Mouse (Mus musculus): ENCODE results near the gene Cald1. TPM values are rescaled to one million over a fixed set of nuclear protein-coding genes. Genes with fewer than 3 reads are reported as not detected.

The Cald1 gene
- polyA plus RNA-seq (2012; rRNA removed), result 6.9 and 8.0 TPM in 2 replicates

GRCm38 (mm10) chr6:34598121-34599065, at the start of gene Cald1:
Cald1 (plus strand) TSS chr6:34598500.
- H3K27me3 ChIP-seq (ENCODE audit: control insufficient read depth, insufficient read depth, low read length), result no peaks in the 10 kb centered on the region
- 49% methylated on average over 16 of the region's 16 CpGs for WGBS
- peak within 1 kb of the TSS; percentile 33; the same call in 1 of the 2 replicates for H3K27ac ChIP-seq (ENCODE audit: insufficient read depth, low read length)
- TF ChIP-seq CTCF (IDR thresholded peaks at IDR 0.05; ENCODE audit: extremely low read depth, insufficient read depth, insufficient read length, insufficient replicate concordance), result no peak
- peak within 1 kb of the TSS; percentile 11 for H3K4me3 ChIP-seq (ENCODE audit: extremely low read depth, insufficient read depth, insufficient read length)
- H3K4me1 ChIP-seq (ENCODE audit: control insufficient read depth, insufficient read depth, insufficient read length), result no peaks in the 10 kb centered on the region
- DNase-seq (ENCODE audit: low read depth in 1 of 2, low spot score in 2 of 2), result no peak
- H3K36me3 ChIP-seq (ENCODE audit: control insufficient read depth, insufficient read depth, low read length), result no peaks in the 10 kb centered on the region

DNA sequence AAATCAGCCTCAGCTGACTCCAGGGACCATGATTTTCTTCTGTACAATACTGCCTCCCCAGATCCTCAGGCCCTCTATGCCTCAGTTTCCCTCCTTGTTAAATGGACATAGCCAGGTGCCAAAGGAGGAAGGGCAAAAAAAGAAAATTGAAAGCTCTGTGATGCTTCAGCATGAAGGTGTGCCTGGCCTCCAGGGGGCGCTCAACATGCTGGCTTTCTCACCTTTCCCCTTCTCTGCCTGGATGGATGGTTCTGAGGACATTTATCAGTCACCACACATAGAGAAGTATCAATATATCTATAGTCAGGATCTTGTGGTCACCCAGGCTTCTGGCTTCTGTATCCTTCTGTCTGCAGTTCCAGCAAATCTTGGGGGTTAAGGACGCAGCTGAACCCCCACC, 49.3 kb upstream of the Cald1 start:
- DNase-seq (ENCODE audit: low read depth in 1 of 2, low spot score in 2 of 2), result peak in 1 of 2 experiments; percentile 20
- peak; percentile 70; the same call in 1 of the 2 replicates for TF ChIP-seq CTCF (IDR thresholded peaks at IDR 0.05; ENCODE audit: extremely low read depth, insufficient read depth, insufficient read length, insufficient replicate concordance)
- no peak for TF ChIP-seq POLR2A (IDR thresholded peaks at IDR 0.05; ENCODE audit: low read depth, low read length)
- H3K4me3 ChIP-seq (ENCODE audit: extremely low read depth, insufficient read depth, insufficient read length), result no peak overlapping the region
- H3K27ac ChIP-seq (ENCODE audit: insufficient read depth, low read length), result no peak overlapping the region
- 42% methylated on average over 2 of the region's 2 CpGs for WGBS
- H3K27me3 ChIP-seq (ENCODE audit: control insufficient read depth, insufficient read depth, low read length), result no peaks in the 10 kb centered on the region
- H3K36me3 ChIP-seq (ENCODE audit: control insufficient read depth, insufficient read depth, low read length), result no peaks in the 10 kb centered on the region
- H3K4me1 ChIP-seq (ENCODE audit: control insufficient read depth, insufficient read depth, insufficient read length), result no peaks in the 10 kb centered on the region

- no peaks in the 10 kb centered on the region for H3K36me3 ChIP-seq (ENCODE audit: control insufficient read depth, insufficient read depth, low read length)
- no peak for DNase-seq (ENCODE audit: low read depth in 1 of 2, low spot score in 2 of 2)
- WGBS, result 90% methylated on average over 4 of the region's 4 CpGs
- no peak overlapping the region for H3K4me3 ChIP-seq (ENCODE audit: extremely low read depth, insufficient read depth, insufficient read length)
- H3K27ac ChIP-seq (ENCODE audit: insufficient read depth, low read length), result no peak overlapping the region
- H3K27me3 ChIP-seq (ENCODE audit: control insufficient read depth, insufficient read depth, low read length), result no peaks in the 10 kb centered on the region
- no peak for TF ChIP-seq CTCF (IDR thresholded peaks at IDR 0.05; ENCODE audit: extremely low read depth, insufficient read depth, insufficient read length, insufficient replicate concordance)
- H3K4me1 ChIP-seq (ENCODE audit: control insufficient read depth, insufficient read depth, insufficient read length), result no peaks in the 10 kb centered on the region
These were observed 45.7 kb upstream of the Cald1 start for GRCm38 (mm10) chr6:34552489-34553157.

DNA sequence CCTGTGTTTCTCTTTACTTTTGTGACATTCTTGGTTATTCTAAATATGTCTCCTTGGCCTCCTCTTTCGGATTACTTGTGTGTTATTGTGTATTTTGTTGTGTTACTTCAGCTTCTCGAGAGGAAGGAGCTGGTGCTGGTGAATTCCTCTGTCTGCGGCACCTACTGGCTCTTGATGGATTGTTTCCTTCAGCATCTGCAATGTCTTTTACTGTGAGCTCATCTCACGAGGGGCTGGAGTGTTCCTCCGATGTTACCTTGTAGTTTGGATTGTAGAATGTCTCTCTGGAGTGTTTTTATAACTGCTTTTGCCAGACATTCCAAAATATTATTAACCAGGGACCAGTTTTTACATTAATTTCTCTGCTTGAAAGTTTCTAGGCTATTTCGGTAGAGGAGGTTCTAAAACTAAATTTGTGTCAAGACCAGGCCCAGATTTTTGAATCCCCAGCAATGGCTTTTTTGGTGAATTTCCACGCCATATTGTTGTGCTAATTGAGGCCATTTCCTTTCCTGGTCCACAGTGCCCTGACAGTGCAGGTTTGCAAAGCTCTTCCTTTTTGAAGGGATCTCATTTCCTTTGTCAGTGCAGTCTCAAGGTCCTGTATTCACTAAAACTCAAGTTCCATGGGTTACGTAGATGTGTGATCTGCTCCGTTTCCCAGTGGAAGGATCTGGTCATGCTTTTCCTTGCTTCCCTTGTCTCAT, 43.9 kb upstream of the Cald1 start:
- Histone ChIP-seq H3K4me1 (ENCODE audit: control insufficient read depth, insufficient read depth, insufficient read length) (no peaks in the 10 kb centered on the region), H3K27ac (ENCODE audit: insufficient read depth, low read length) (no peak overlapping the region), H3K4me3 (ENCODE audit: extremely low read depth, insufficient read depth, insufficient read length) (no peak overlapping the region), H3K27me3 (ENCODE audit: control insufficient read depth, insufficient read depth, low read length) (no peaks in the 10 kb centered on the region), H3K36me3 (ENCODE audit: control insufficient read depth, insufficient read depth, low read length) (no peaks in the 10 kb centered on the region)
- WGBS, result 76% methylated on average over 9 of the region's 9 CpGs
- no peak for DNase-seq (ENCODE audit: low read depth in 1 of 2, low spot score in 2 of 2)
- TF ChIP-seq CTCF (IDR thresholded peaks at IDR 0.05; ENCODE audit: extremely low read depth, insufficient read depth, insufficient read length, insufficient replicate concordance) (no peak), POLR2A (IDR thresholded peaks at IDR 0.05; ENCODE audit: low read depth, low read length) (no peak)

DNA sequence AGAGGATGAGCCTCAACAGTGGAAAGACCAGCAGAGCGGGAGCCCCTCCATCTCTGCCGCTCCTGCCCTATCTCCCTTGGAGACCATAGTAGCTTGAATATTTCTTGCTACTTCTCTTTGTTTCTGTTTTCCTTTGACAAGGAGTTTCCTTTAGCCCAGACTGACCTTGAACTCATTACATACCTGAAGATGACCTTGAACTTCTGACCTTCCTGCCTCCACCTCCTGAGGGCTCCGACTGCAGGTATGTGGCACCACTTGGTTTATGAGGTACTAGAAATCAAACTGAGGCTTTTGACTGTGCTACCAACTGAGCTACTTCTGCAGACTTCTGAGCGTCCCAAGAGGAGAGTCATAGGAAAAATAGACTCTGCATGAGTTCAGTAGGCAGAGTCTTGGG, 38.8 kb upstream of the Cald1 start:
- H3K4me3 ChIP-seq (ENCODE audit: extremely low read depth, insufficient read depth, insufficient read length), result no peak overlapping the region
- no peaks in the 10 kb centered on the region for H3K36me3 ChIP-seq (ENCODE audit: control insufficient read depth, insufficient read depth, low read length)
- 87% methylated on average over 4 of the region's 4 CpGs for WGBS
- H3K4me1 ChIP-seq (ENCODE audit: control insufficient read depth, insufficient read depth, insufficient read length), result no peaks in the 10 kb centered on the region
- TF ChIP-seq CTCF (IDR thresholded peaks at IDR 0.05; ENCODE audit: extremely low read depth, insufficient read depth, insufficient read length, insufficient replicate concordance) (no peak), POLR2A (IDR thresholded peaks at IDR 0.05; ENCODE audit: low read depth, low read length) (no peak)
- H3K27ac ChIP-seq (ENCODE audit: insufficient read depth, low read length), result no peak overlapping the region
- DNase-seq (ENCODE audit: low read depth in 1 of 2, low spot score in 2 of 2), result no peak
- no peaks in the 10 kb centered on the region for H3K27me3 ChIP-seq (ENCODE audit: control insufficient read depth, insufficient read depth, low read length)

DNA sequence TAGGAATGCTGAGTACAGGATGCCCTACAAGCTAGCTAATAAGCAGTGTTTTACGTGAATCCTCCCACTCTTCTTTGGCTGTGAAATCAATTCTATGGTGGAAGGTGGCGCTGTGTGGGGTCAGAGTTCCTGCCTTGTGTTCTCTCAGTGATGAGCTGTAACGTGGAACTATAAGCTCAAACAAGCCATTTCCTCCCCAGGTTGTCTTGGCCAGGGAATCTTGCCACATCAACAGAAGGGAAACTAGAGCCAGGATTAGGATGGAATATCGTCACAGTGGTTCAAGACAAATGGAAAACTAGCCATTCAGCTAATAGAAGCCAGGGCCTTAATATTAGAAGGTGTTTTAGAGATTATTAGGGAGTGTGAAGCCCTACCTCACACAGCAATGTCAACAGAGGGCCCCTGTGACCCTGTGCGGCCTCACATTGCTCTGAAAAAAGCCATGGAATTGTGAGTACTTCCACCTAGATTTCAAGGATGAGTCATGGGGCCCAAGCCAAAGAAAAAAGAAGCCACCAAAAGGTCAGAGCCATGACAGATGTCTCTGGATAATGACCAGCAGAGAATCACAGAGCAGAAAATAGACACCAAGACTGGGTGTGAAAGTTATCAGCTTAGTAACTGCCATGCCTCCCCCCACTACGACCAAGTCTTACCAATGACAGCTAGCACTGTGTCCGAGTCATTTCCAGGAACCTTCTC, 33.0 kb upstream of the Cald1 start:
- no peaks in the 10 kb centered on the region for H3K36me3 ChIP-seq (ENCODE audit: control insufficient read depth, insufficient read depth, low read length)
- TF ChIP-seq POLR2A (IDR thresholded peaks at IDR 0.05; ENCODE audit: low read depth, low read length) (no peak), CTCF (IDR thresholded peaks at IDR 0.05; ENCODE audit: extremely low read depth, insufficient read depth, insufficient read length, insufficient replicate concordance) (no peak)
- WGBS, result 87% methylated on average over 7 of the region's 7 CpGs
- DNase-seq (ENCODE audit: low read depth in 1 of 2, low spot score in 2 of 2), result no peak
- no peak overlapping the region for H3K4me3 ChIP-seq (ENCODE audit: extremely low read depth, insufficient read depth, insufficient read length)
- no peak overlapping the region for H3K27ac ChIP-seq (ENCODE audit: insufficient read depth, low read length)
- no peaks in the 10 kb centered on the region; the same call in 1 of the 2 replicates for H3K27me3 ChIP-seq (ENCODE audit: control insufficient read depth, insufficient read depth, low read length)
- H3K4me1 ChIP-seq (ENCODE audit: control insufficient read depth, insufficient read depth, insufficient read length), result no peaks in the 10 kb centered on the region
